Mouse (Mus musculus) liver, embryonic 14.5 days (tissue): ENCODE data around the gene Fam189b. TPM values are rescaled to one million over a fixed set of nuclear protein-coding genes. Genes with fewer than 3 reads are reported as not detected.
A peak's percentile ranks its signal among the peaks of the same experiment; 100 is the strongest.

Experiments used
- ATAC-seq: fragments of 200-750 bp; cut with Nextera tagmentation; 2 replicates; pipeline ENCODE4 v1.8.0; 2017; ENCODE audit warnings: moderate number of reproducible peaks, mild to moderate bottlenecking, moderate library complexity; ENCODE audit not compliant: insufficient read depth
- DNase-seq, 3 experiments: peaks; one replicate each; pipeline ENCODE4 v3.0.0-alpha.2; 2012 to 2013; ENCODE audit warnings: low read depth in 3 of 3, low spot score in 3 of 3
- H3K27ac ChIP-seq: fragments of 300-500 bp; sonication (generic); 2 replicates; pipeline ENCODE4 v1.5.1; 2014; ENCODE audit warnings: moderate library complexity, mild to moderate bottlenecking, control low read depth, inconsistent platforms
- H3K27me3 ChIP-seq: fragments of 300-500 bp; sonication (generic); 2 replicates; pipeline ENCODE4 v1.6.1; 2014; ENCODE audit warnings: mild to moderate bottlenecking, low read length, moderate library complexity; ENCODE audit not compliant: control insufficient read depth, insufficient read depth
- H3K36me3 ChIP-seq: fragments of 300-500 bp; sonication (generic); replicated peaks from 2 replicates; pipeline ENCODE4 v1.6.1; 2014; ENCODE audit warnings: low read depth; ENCODE audit not compliant: control insufficient read depth, insufficient read depth
- H3K4me1 ChIP-seq, 2 experiments: fragments of 200-500 bp in 1 of 2; fragments of 300-500 bp in 1 of 2; sonication (generic) in 1 of 2; replicated peaks; 2 replicates each; pipeline ENCODE4 v1.6.1; 2012 to 2014; ENCODE audit warnings: antibody characterized with exemption in 1 of 2, inconsistent platforms in 1 of 2, low read length in 1 of 2; ENCODE audit not compliant: control insufficient read depth in 2 of 2, insufficient read depth in 2 of 2
- H3K4me2 ChIP-seq: fragments of 300-500 bp; sonication (generic); 2 replicates; pipeline ENCODE4 v1.6.1; 2014; ENCODE audit warnings: low read depth, mild to moderate bottlenecking, control low read depth, moderate library complexity
- H3K4me3 ChIP-seq, 2 experiments: fragments of 200-500 bp in 1 of 2; fragments of 300-500 bp in 1 of 2; sonication (generic) in 1 of 2; 2 replicates each; pipeline ENCODE4 v1.5.1; 2012 to 2014; ENCODE audit warnings: low read depth in 2 of 2, low read length in 2 of 2, mild to moderate bottlenecking in 2 of 2, control low read depth in 1 of 2, inconsistent platforms in 1 of 2, moderate library complexity in 1 of 2; ENCODE audit not compliant: insufficient read depth in 1 of 2
- H3K9ac ChIP-seq: fragments of 300-500 bp; sonication (generic); replicated peaks from 2 replicates; pipeline ENCODE4 v1.6.1; 2014; ENCODE audit warnings: mild to moderate bottlenecking, control low read depth, moderate library complexity
- H3K9me3 ChIP-seq: fragments of 300-500 bp; sonication (generic); 2 replicates; pipeline ENCODE4 v1.6.1; 2016; ENCODE audit warnings: low read length, mixed read lengths; ENCODE audit not compliant: control insufficient read depth
- CTCF ChIP-seq: IDR thresholded peaks from 2 replicates; pipeline ENCODE4 v1.5.1; 2016; ENCODE audit warnings: antibody characterized with exemption, low read depth, control low read depth
- EP300 ChIP-seq: IDR thresholded peaks from 2 replicates; pipeline ENCODE4 v1.6.1; 2016; ENCODE audit warnings: antibody characterized with exemption, low read depth
- WGBS: fragments of 180-500 bp; shearing (Covaris S2); extraction: QIAGEN DNeasy Blood & Tissue Kit; methylation state at CpG from one replicate; pipeline ENCODE4 v1.1.7; 2014; ENCODE audit not compliant: insufficient replicate concordance; 5-methylcytosine and 5-hydroxymethylcytosine counted together
- polyA plus RNA-seq, 2 experiments: library from polyadenylated mRNA; depleted of rRNA in 1 of 2; stranded (reverse) in 1 of 2; unstranded in 1 of 2; fragments of >200 nt; fragmentation: Nextera tagmentation in 1 of 2; extraction: Ambion mirVana in 1 of 2; gene quantifications; 2 replicates each; pipeline versions ENCODE4 v1.2.1 to v1.2.3; 2012 to 2014

Gene Fam189b
- polyA plus RNA-seq (2012; rRNA removed) (3.6 and 3.9 TPM in 2 replicates), polyA plus RNA-seq (2014; fragmentation: Nextera tagmentation; extraction: Ambion mirVana) (1.7 and 2.6 TPM in 2 replicates)

DNA sequence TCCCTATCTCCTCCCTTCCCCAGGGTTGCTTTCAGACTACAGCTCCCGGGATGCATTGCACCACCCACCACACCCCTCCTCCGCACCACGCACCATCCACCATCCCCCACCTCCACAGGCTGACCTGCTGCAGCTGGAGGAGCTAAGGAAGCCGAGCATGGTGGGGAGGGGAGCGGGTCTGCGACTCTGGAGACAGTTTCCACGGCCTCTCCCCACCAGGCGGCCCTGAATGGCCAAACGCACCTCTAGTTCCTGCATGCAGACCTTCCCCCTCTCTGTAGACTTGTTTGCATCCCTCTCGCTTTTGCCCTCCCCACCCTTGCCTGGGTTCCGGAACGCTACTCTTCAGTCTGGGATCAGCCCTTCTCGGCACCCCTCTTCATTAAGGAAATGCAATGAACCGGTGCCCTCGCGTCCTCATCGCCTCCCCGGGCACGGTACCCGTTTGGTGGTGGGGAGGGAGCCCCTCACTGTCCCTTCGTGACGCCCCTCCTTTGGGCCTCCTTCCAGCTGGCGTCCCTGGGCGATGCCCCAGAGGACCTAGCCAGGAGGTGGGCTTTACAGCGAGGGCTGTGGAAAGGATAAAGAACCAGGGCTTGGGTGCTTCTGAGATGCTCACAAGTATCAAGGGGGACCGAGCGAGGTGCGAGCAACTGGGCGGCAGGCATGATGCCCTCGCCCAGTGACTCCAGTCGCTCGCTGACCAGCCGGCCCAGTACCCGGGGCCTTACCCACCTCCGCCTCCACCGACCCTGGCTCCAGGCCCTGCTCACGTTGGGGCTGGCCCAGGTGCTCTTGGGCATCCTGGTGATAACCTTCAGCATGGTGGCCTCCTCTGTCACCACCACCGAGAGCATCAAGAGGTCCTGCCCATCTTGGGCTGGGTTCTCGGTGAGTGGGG is at the start of gene Fam189b:
TSS of gene Fam189b (plus strand) at position 86 of the 901 bp plus-strand sequence.
- TF ChIP-seq CTCF (0 out of 2 replicates have a peak, but pooled peaks have one; percentile 9), EP300 (no peak)
- peak; percentile 49 to 62 (median 53) for DNase-seq
- Histone ChIP-seq H3K9me3 (no peaks in the 10 kb centered on the region), H3K36me3 (peaks cover 19% of the 10 kb centered on the region), H3K4me1 (peaks cover 10 to 13% of the 10 kb centered on the region in 2 experiments), H3K4me2 (peak within 1 kb of the TSS; percentile 63), H3K9ac (peak within 1 kb of the TSS; percentile 3), H3K27me3 (no peaks in the 10 kb centered on the region), H3K4me3 (peak within 1 kb of the TSS; percentile 44 to 68), H3K27ac (peak within 1 kb of the TSS; percentile 20; the same call in 1 of the 2 replicates)
- 19% methylated on average over 39 of the region's 39 CpGs for WGBS
- peak; percentile 88 for ATAC-seq

DNA sequence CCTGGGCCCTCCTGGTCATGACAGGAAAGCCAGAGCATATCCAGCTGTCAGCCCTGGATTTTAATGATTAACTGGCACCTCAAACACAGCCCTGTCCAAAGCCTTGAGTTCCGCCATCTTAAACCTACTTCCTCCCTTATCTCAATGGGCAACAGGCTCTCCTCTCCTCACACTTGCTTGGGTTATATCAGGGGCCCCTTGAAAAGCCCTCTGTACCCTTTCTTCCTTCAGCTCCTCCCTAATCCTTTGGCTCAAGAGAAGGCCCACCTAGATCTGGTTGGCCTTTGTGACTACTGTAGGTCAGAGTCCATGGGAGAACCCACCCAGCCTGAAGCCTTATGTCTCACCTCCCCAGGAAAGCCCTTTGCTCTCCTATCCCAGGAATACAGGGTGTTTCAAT is 49.2 kb upstream of the Fam189b start:
- Histone ChIP-seq H3K27me3 (no peaks in the 10 kb centered on the region), H3K27ac (peak overlapping the region; percentile 87), H3K4me3 (peak overlapping the region; percentile 3 to 14; a peak in 1 of 4 replicates), H3K9me3 (no peaks in the 10 kb centered on the region), H3K36me3 (peaks cover 14% of the 10 kb centered on the region), H3K9ac (peak overlapping the region; percentile 64), H3K4me1 (peaks cover 43 to 52% of the 10 kb centered on the region in 2 experiments), H3K4me2 (peak overlapping the region; percentile 68)
- WGBS, result 23% methylated on average over 1 of the region's 1 CpGs
- ATAC-seq (peak; percentile 4; the same call in 1 of the 2 replicates), DNase-seq (no peak)
- no peak for TF ChIP-seq CTCF
- peak; percentile 47 for TF ChIP-seq EP300

DNA sequence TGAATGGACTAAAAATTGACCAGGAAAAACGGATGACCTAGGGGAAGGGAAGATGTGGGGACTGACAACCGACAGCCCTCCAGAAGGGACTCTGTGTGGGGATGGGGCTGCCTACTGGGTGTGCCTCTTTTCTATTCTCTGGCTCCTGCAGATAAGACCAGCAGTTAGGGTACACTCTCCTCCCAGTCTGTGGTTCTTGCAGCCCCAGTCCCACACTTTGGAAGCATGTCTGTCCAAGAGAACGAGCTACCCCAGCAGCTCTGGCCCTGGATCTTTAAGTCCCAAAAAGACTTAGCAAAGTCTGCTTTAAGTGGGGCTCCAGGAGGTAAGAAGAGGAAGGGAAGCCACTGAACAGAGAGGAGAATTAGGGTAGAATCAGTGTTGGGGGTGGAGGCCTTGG is 47.0 kb upstream of the Fam189b start, which contains the start of gene Pklr:
TSS of gene Pklr (plus strand) at position 185 of the 400 bp plus-strand sequence.
- Histone ChIP-seq H3K27ac (peak within 1 kb of the TSS; percentile 87), H3K27me3 (no peaks in the 10 kb centered on the region), H3K4me1 (peaks cover 42 to 54% of the 10 kb centered on the region in 2 experiments), H3K4me3 (peak within 1 kb of the TSS; percentile 87), H3K4me2 (peak within 1 kb of the TSS; percentile 88), H3K36me3 (peaks cover 35% of the 10 kb centered on the region), H3K9ac (peak within 1 kb of the TSS; percentile 82), H3K9me3 (no peaks in the 10 kb centered on the region)
- DNase-seq (peak; percentile 58 to 64 (median 63)), ATAC-seq (peak; percentile 58)
- peak; percentile 76 for TF ChIP-seq EP300
- no peak for TF ChIP-seq CTCF
- WGBS, result 6% methylated on average over 3 of the region's 3 CpGs

DNA sequence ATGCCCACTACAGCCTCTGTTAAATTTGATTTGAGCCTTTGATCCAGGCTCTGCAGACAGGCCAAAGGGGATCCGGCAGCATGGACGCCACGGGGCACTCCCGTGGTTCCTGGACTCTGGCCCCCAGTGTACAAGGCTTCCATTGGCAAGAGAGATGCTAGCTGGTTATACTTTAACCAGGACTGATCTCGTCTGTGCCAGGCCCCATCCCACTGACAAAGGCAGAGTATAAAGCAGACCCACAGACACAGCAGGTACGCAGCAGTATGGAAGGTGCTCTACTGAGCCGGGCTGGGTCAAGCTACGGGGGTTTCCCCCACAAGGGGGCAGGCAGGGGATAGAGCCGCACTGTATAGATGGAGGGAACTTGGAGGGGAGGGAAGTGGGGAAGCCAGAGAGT is 46.6 kb upstream of the Fam189b start:
- peak overlapping the region; percentile 82 for H3K9ac ChIP-seq
- ATAC-seq, result peak; percentile 42
- peak in 2 of 3 experiments; percentile 52 to 59 for DNase-seq
- no peaks in the 10 kb centered on the region for H3K9me3 ChIP-seq
- TF ChIP-seq EP300 (no peak), CTCF (peak; percentile 80)
- peak overlapping the region; percentile 87 for H3K27ac ChIP-seq
- H3K4me1 ChIP-seq, result peaks cover 42 to 54% of the 10 kb centered on the region in 2 experiments
- H3K36me3 ChIP-seq, result peaks cover 39% of the 10 kb centered on the region
- peak overlapping the region; percentile 87 for H3K4me3 ChIP-seq
- peak overlapping the region; percentile 88 for H3K4me2 ChIP-seq
- no peaks in the 10 kb centered on the region for H3K27me3 ChIP-seq
- WGBS, result 5% methylated on average over 9 of the region's 9 CpGs

DNA sequence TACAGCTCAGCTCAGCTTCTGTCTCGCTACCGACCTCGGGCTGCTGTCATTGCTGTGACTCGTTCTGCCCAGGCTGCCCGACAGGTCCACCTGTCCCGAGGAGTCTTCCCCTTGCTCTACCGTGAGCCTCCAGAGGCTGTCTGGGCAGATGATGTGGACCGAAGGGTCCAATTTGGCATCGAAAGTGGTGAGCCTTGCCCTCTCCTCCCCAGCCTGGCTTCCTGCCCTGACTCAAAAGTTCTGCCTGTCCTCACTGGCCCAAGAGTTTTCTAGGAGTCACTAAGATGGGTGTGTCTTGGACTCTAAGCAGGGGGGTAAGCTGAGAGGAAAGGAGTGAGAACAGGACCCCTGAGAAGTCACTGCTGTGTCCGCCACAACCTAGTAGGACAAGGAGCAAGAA is 38.1 kb upstream of the Fam189b start:
- no peak overlapping the region for H3K4me2 ChIP-seq
- no peak overlapping the region for H3K27ac ChIP-seq
- no peak overlapping the region for H3K4me3 ChIP-seq
- peaks cover 68% of the 10 kb centered on the region for H3K36me3 ChIP-seq
- peaks cover 14 to 15% of the 10 kb centered on the region in 2 experiments for H3K4me1 ChIP-seq
- no peak for DNase-seq
- TF ChIP-seq EP300, result no peak
- no peak for TF ChIP-seq CTCF
- no peak for ATAC-seq
- H3K9ac ChIP-seq, result no peak overlapping the region
- H3K27me3 ChIP-seq, result no peaks in the 10 kb centered on the region; the same call in 1 of the 2 replicates
- 77% methylated on average over 10 of the region's 10 CpGs for WGBS
- no peaks in the 10 kb centered on the region for H3K9me3 ChIP-seq
